Mouse (Mus musculus) embryonic facial prominence, embryonic 13.5 days (tissue): ENCODE measurements around the gene Gm17067. TPM values are rescaled to one million over a fixed set of nuclear protein-coding genes. Genes with fewer than 3 reads are reported as not detected.
A peak's percentile ranks its signal among the peaks of the same experiment; 100 is the strongest.
"Not testable (repeated sequence)": the region's sequence is repeated elsewhere in the genome, so short reads cannot be mapped to it uniquely, and the experiment has no call there.

Experiments used
- ATAC-seq: fragments of 200-750 bp; cut with Nextera tagmentation; 2 replicates; pipeline ENCODE4 v1.8.0; 2017; ENCODE audit warnings: low read depth; ENCODE audit not compliant: insufficient number of reproducible peaks, insufficient read depth, low FRiP score, low TSS enrichment
- H3K27ac ChIP-seq: fragments of 300-500 bp; sonication (generic); 2 replicates; pipeline ENCODE4 v1.5.1; 2015; ENCODE audit warnings: moderate library complexity, mild to moderate bottlenecking, inconsistent platforms
- H3K27me3 ChIP-seq: fragments of 300-500 bp; sonication (generic); 2 replicates; pipeline ENCODE4 v1.6.1; 2015; ENCODE audit warnings: mild to moderate bottlenecking, inconsistent platforms
- H3K36me3 ChIP-seq: fragments of 300-500 bp; sonication (generic); 2 replicates; pipeline ENCODE4 v1.6.1; 2015; ENCODE audit warnings: mild to moderate bottlenecking, inconsistent platforms
- H3K4me1 ChIP-seq: fragments of 300-500 bp; sonication (generic); 2 replicates; pipeline ENCODE4 v1.6.1; 2015; ENCODE audit warnings: inconsistent platforms
- H3K4me2 ChIP-seq: fragments of 300-500 bp; sonication (generic); 2 replicates; pipeline ENCODE4 v1.6.1; 2015; ENCODE audit warnings: moderate library complexity, mild to moderate bottlenecking, inconsistent platforms
- H3K4me3 ChIP-seq: fragments of 300-500 bp; sonication (generic); 2 replicates; pipeline ENCODE4 v1.5.1; 2015; ENCODE audit warnings: mild to moderate bottlenecking, inconsistent platforms
- H3K9ac ChIP-seq: fragments of 300-500 bp; sonication (generic); 2 replicates; pipeline ENCODE4 v1.6.1; 2015; ENCODE audit warnings: mild to moderate bottlenecking, inconsistent platforms
- H3K9me3 ChIP-seq: fragments of 300-500 bp; sonication (generic); 2 replicates; pipeline ENCODE4 v1.6.1; 2016; ENCODE audit warnings: inconsistent platforms
- WGBS: fragments of 180-500 bp; shearing (Covaris S2); methylation state at CpG from one replicate; pipeline ENCODE4 v1.1.7; 2015; ENCODE audit warnings: mixed read lengths; 5-methylcytosine and 5-hydroxymethylcytosine counted together
- polyA plus RNA-seq: library from polyadenylated mRNA; unstranded; fragments of >200 nt; fragmentation: Nextera tagmentation; extraction: Ambion mirVana; gene quantifications from 2 replicates; pipeline ENCODE4 v1.2.1, GENCODE M21; 2015

The Gm17067 gene
- polyA plus RNA-seq = not detected in 2 replicates

- WGBS = 86% methylated on average over 4 of the region's 4 CpGs
- H3K27me3 ChIP-seq, H3K27ac ChIP-seq, H3K4me1 ChIP-seq, H3K4me2 ChIP-seq, H3K9ac ChIP-seq, H3K9me3 ChIP-seq, H3K36me3 ChIP-seq, ATAC-seq, H3K4me3 ChIP-seq: not testable (repeated sequence)
Measured at GRCm38 (mm10) chr7:42726917-42727316, at the start of gene Gm17067. TSS of gene Gm17067 (minus strand) at chr7:42727017.

GRCm38 (mm10) chr7:42749836-42750235 is 23.0 kb upstream of the Gm17067 start:
- WGBS = 42% methylated on average over 20 of the region's 20 CpGs
- ATAC-seq = no peak; the same call in 1 of the 2 replicates
- no peaks in the 10 kb centered on the region for H3K36me3 ChIP-seq

GRCm38 (mm10) chr7:42738536-42739210 is 11.9 kb upstream of the Gm17067 start:
- Histone ChIP-seq H3K27me3 (no peaks in the 10 kb centered on the region), H3K4me2 (no peak overlapping the region), H3K4me3 (no peak overlapping the region), H3K9ac (no peak overlapping the region), H3K9me3 (peaks cover 4% of the 10 kb centered on the region; the same call in 1 of the 2 replicates), H3K36me3 (no peaks in the 10 kb centered on the region), H3K27ac (no peak overlapping the region), H3K4me1 (no peaks in the 10 kb centered on the region)
- 84% methylated on average over 10 of the region's 10 CpGs for WGBS
- ATAC-seq = no peak

More at GRCm38 (mm10) chr7:42749836-42750235, 23.0 kb upstream of the Gm17067 start:
- 0 out of 2 replicates have a peak, but pooled peaks cover 4% of the 10 kb centered on the region for H3K9me3 ChIP-seq
- H3K4me1 ChIP-seq = no peaks in the 10 kb centered on the region
- H3K27me3 ChIP-seq = no peaks in the 10 kb centered on the region
- no peak overlapping the region for H3K27ac ChIP-seq
- H3K4me3 ChIP-seq = no peak overlapping the region
- no peak overlapping the region for H3K9ac ChIP-seq
- H3K4me2 ChIP-seq = no peak overlapping the region

- ATAC-seq, H3K27me3 ChIP-seq, H3K9me3 ChIP-seq, H3K4me1 ChIP-seq: not testable (repeated sequence)
- peak overlapping the region; percentile 80 for H3K9ac ChIP-seq
- WGBS = 4% methylated on average over 4 of the region's 4 CpGs
- peak overlapping the region; percentile 58 for H3K4me2 ChIP-seq
- H3K4me3 ChIP-seq = peak overlapping the region; percentile 56
- peaks cover 10% of the 10 kb centered on the region for H3K36me3 ChIP-seq
- peak overlapping the region; percentile 78; the same call in 1 of the 2 replicates for H3K27ac ChIP-seq
Measured at GRCm38 (mm10) chr7:42693251-42693650, 33.6 kb downstream of the Gm17067 start.

- not testable (repeated sequence) for H3K9me3 ChIP-seq, H3K4me1 ChIP-seq, H3K27me3 ChIP-seq
- H3K36me3 ChIP-seq = peaks cover 10% of the 10 kb centered on the region
- H3K27ac ChIP-seq = peak within 1 kb of the TSS; percentile 78
- ATAC-seq = peak; percentile 97
- H3K4me3 ChIP-seq = peak within 1 kb of the TSS; percentile 56
- peak within 1 kb of the TSS; percentile 80 for H3K9ac ChIP-seq
- WGBS = under 1% methylated on average over 23 of the region's 23 CpGs
- peak within 1 kb of the TSS; percentile 58 for H3K4me2 ChIP-seq
Measured at GRCm38 (mm10) chr7:42692362-42693158, 34.3 kb downstream of the Gm17067 start, which contains the start of gene Zfp975. TSS of gene Zfp975 (minus strand) at chr7:42692742.

- H3K4me3 ChIP-seq, H3K4me1 ChIP-seq, ATAC-seq, H3K4me2 ChIP-seq, H3K36me3 ChIP-seq, H3K27ac ChIP-seq, H3K27me3 ChIP-seq, H3K9ac ChIP-seq: not testable (repeated sequence)
- peaks cover 36% of the 10 kb centered on the region for H3K9me3 ChIP-seq
- WGBS = 92% methylated on average over 6 of the region's 6 CpGs
Measured at GRCm38 (mm10) chr7:42680081-42680480, 46.7 kb downstream of the Gm17067 start.

GRCm38 (mm10) chr7:42679646-42680045 is 47.2 kb downstream of the Gm17067 start:
- not testable (repeated sequence) for ATAC-seq, H3K36me3 ChIP-seq, H3K9ac ChIP-seq, H3K27ac ChIP-seq, H3K27me3 ChIP-seq, H3K4me1 ChIP-seq, H3K4me3 ChIP-seq, H3K4me2 ChIP-seq
- peaks cover 32% of the 10 kb centered on the region for H3K9me3 ChIP-seq

- not testable (repeated sequence) for ATAC-seq, H3K27ac ChIP-seq, H3K27me3 ChIP-seq, H3K4me1 ChIP-seq, H3K9ac ChIP-seq, H3K4me3 ChIP-seq, H3K4me2 ChIP-seq
- Histone ChIP-seq H3K36me3 (peaks cover 50% of the 10 kb centered on the region), H3K9me3 (peaks cover 32% of the 10 kb centered on the region)
- WGBS = 75% methylated on average over 5 of the region's 5 CpGs
Measured at GRCm38 (mm10) chr7:42660140-42660539, 66.7 kb downstream of the Gm17067 start.

Other genes starting within 250 kb of the Gm17067 start
- gene Zfp141, start 221.3 kb downstream of the Gm17067 start, polyA plus RNA-seq = 12.4 and 14.7 TPM in 2 replicates
- not detected in 2 replicates for gene Gm21028, start 148.4 kb downstream of the Gm17067 start, polyA plus RNA-seq
- gene Zfp977, start 134.5 kb downstream of the Gm17067 start, polyA plus RNA-seq = 1.9 and 2.3 TPM in 2 replicates
- gene Zfp976, start 84.4 kb downstream of the Gm17067 start, polyA plus RNA-seq = 3.6 and 4.9 TPM in 2 replicates
- 9.5 TPM in 2 replicates for gene Zfp975, start 34.3 kb downstream of the Gm17067 start, polyA plus RNA-seq
- not detected in 2 replicates for gene Vmn2r62, start 66.5 kb upstream of the Gm17067 start, polyA plus RNA-seq
- gene Gm2381, start 140.2 kb upstream of the Gm17067 start, polyA plus RNA-seq = not detected in 2 replicates
- gene Vmn2r63, start 206.8 kb upstream of the Gm17067 start, polyA plus RNA-seq = not detected in 2 replicates